Mouse (Mus musculus) limb, embryonic 12.5 days (tissue): ENCODE measurements around the gene Slc19a3. TPM values are rescaled to one million over a fixed set of nuclear protein-coding genes. Genes with fewer than 3 reads are reported as not detected.
A peak's percentile ranks its signal among the peaks of the same experiment; 100 is the strongest.
"Not testable (repeated sequence)": the region's sequence is repeated elsewhere in the genome, so short reads cannot be mapped to it uniquely, and the experiment has no call there.

Experiments used
- ATAC-seq: fragments of 200-750 bp; cut with Nextera tagmentation; 2 replicates; pipeline ENCODE4 v1.8.0; 2017; ENCODE audit warnings: low read depth, moderate TSS enrichment; ENCODE audit not compliant: insufficient number of reproducible peaks, insufficient read depth, low FRiP score, low TSS enrichment
- H3K27ac ChIP-seq: fragments of 300-500 bp; sonication (generic); 2 replicates; pipeline ENCODE4 v1.5.1; 2016; ENCODE audit warnings: mild to moderate bottlenecking, moderate library complexity
- H3K27me3 ChIP-seq: fragments of 300-500 bp; sonication (generic); 2 replicates; pipeline ENCODE4 v1.6.1; 2016; ENCODE audit warnings: mild to moderate bottlenecking, moderate library complexity
- H3K36me3 ChIP-seq: fragments of 300-500 bp; sonication (generic); 2 replicates; pipeline ENCODE4 v1.6.1; 2016; ENCODE audit warnings: mild to moderate bottlenecking, moderate library complexity
- H3K4me1 ChIP-seq: fragments of 300-500 bp; sonication (generic); replicated peaks from 2 replicates; pipeline ENCODE4 v1.6.1; 2016
- H3K4me2 ChIP-seq: fragments of 300-500 bp; sonication (generic); 2 replicates; pipeline ENCODE4 v1.6.1; 2016; ENCODE audit warnings: mild to moderate bottlenecking, moderate library complexity
- H3K4me3 ChIP-seq: fragments of 300-500 bp; sonication (generic); replicated peaks from 2 replicates; pipeline ENCODE4 v1.5.1; 2016; ENCODE audit warnings: mild to moderate bottlenecking
- H3K9ac ChIP-seq: fragments of 300-500 bp; sonication (generic); replicated peaks from 2 replicates; pipeline ENCODE4 v1.6.1; 2016; ENCODE audit warnings: mild to moderate bottlenecking, moderate library complexity
- H3K9me3 ChIP-seq: fragments of 300-500 bp; sonication (generic); 2 replicates; pipeline ENCODE4 v1.6.1; 2016; ENCODE audit warnings: mild to moderate bottlenecking, moderate library complexity
- WGBS: fragments of 180-500 bp; shearing (Covaris S2); methylation state at CpG from one replicate; pipeline ENCODE4 v1.1.7; 2016; 5-methylcytosine and 5-hydroxymethylcytosine counted together
- polyA plus RNA-seq: library from polyadenylated mRNA; unstranded; fragments of >200 nt; fragmentation: Nextera tagmentation; extraction: Ambion mirVana; gene quantifications from 2 replicates; pipeline ENCODE4 v1.2.1, GENCODE M21; 2016

The Slc19a3 gene
- polyA plus RNA-seq, 1 experiment from 2014 or later, result 0.19 TPM

GRCm38 (mm10) chr1:83006218-83007179 lies 31.7 kb downstream of the Slc19a3 start:
- Histone ChIP-seq H3K27ac (no peak overlapping the region), H3K9ac (no peak overlapping the region), H3K27me3 (no peaks in the 10 kb centered on the region), H3K4me3 (no peak overlapping the region), H3K9me3 (no peaks in the 10 kb centered on the region), H3K4me1 (no peaks in the 10 kb centered on the region), H3K36me3 (no peaks in the 10 kb centered on the region), H3K4me2 (no peak overlapping the region)
- 85% methylated on average over 8 of the region's 8 CpGs for WGBS
- no peak for ATAC-seq

GRCm38 (mm10) chr1:83000306-83000705 lies 37.9 kb downstream of the Slc19a3 start, which contains the start of gene Gm47959:
Gene Gm47959 (plus strand): TSS chr1:83000548.
- not testable (repeated sequence) for H3K4me2 ChIP-seq, H3K36me3 ChIP-seq, H3K4me1 ChIP-seq, H3K9ac ChIP-seq, H3K27me3 ChIP-seq, ATAC-seq, H3K4me3 ChIP-seq, H3K9me3 ChIP-seq, H3K27ac ChIP-seq
- WGBS, result 94% methylated on average over 9 of the region's 9 CpGs

DNA sequence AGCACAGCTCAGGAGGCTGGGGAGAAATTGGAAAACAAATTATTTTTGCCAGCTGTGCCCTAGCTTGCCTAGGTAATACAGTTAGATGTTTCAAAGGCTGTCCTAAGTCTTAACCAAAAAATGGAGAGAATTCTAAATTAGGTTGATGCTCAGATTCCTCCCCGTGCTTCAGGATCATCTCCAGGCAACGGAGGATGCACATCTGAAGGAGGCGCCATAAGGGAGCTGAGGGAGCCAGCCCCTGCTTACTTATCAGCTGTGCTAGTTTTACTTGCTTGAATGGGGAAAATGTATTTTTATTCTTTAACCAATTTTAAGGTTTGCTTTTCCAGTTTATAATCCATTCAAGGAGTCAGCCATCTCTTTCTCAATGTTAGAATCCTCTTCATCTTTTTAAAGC lies 44.3 kb downstream of the Slc19a3 start:
- Histone ChIP-seq H3K36me3 (no peaks in the 10 kb centered on the region), H3K9ac (no peak overlapping the region), H3K27ac (no peak overlapping the region), H3K4me2 (no peak overlapping the region), H3K9me3 (no peaks in the 10 kb centered on the region), H3K27me3 (no peaks in the 10 kb centered on the region), H3K4me3 (no peak overlapping the region), H3K4me1 (no peaks in the 10 kb centered on the region)
- no peak for ATAC-seq
- WGBS, result 79% methylated on average over 3 of the region's 3 CpGs

DNA sequence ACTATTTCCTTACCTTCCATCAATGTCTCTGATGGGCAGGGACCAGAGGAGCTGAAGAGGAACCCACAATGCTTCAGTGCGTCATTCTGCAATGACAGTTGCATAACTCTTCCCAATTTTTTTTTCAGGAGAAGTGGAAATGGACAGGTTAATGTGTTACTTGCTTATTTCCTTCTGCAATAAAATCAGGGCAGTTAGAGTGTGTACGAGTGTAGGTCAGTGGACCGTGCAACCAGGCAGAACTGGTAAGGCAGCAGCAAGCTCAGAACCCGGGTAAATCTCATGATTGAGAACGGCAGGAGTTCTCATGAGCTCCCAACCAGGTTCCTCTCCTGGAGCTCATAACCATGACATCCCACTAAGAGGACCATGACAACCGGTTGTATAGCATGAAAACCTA lies 46.2 kb downstream of the Slc19a3 start:
- Histone ChIP-seq H3K4me1 (no peaks in the 10 kb centered on the region), H3K4me2 (no peak overlapping the region), H3K4me3 (no peak overlapping the region), H3K27ac (no peak overlapping the region), H3K36me3 (no peaks in the 10 kb centered on the region), H3K27me3 (no peaks in the 10 kb centered on the region), H3K9ac (no peak overlapping the region), H3K9me3 (no peaks in the 10 kb centered on the region)
- 86% methylated on average over 6 of the region's 6 CpGs for WGBS
- no peak for ATAC-seq

GRCm38 (mm10) chr1:82991596-82991995 lies 46.7 kb downstream of the Slc19a3 start:
- H3K4me1 ChIP-seq, result no peaks in the 10 kb centered on the region
- no peak for ATAC-seq
- H3K9ac ChIP-seq, result no peak overlapping the region
- 83% methylated on average over 3 of the region's 3 CpGs for WGBS
- H3K4me2 ChIP-seq, result no peak overlapping the region
- H3K4me3 ChIP-seq, result no peak overlapping the region
- H3K27me3 ChIP-seq, result no peaks in the 10 kb centered on the region
- no peaks in the 10 kb centered on the region for H3K9me3 ChIP-seq
- no peak overlapping the region for H3K27ac ChIP-seq
- no peaks in the 10 kb centered on the region for H3K36me3 ChIP-seq

GRCm38 (mm10) chr1:82991062-82991461 lies 47.2 kb downstream of the Slc19a3 start:
- no peak overlapping the region for H3K9ac ChIP-seq
- no peak overlapping the region for H3K4me2 ChIP-seq
- no peak overlapping the region for H3K27ac ChIP-seq
- no peaks in the 10 kb centered on the region for H3K36me3 ChIP-seq
- H3K4me1 ChIP-seq, result no peaks in the 10 kb centered on the region
- no peaks in the 10 kb centered on the region for H3K27me3 ChIP-seq
- no peaks in the 10 kb centered on the region for H3K9me3 ChIP-seq
- ATAC-seq, result no peak
- H3K4me3 ChIP-seq, result no peak overlapping the region
- 63% methylated on average over 4 of the region's 4 CpGs for WGBS

DNA sequence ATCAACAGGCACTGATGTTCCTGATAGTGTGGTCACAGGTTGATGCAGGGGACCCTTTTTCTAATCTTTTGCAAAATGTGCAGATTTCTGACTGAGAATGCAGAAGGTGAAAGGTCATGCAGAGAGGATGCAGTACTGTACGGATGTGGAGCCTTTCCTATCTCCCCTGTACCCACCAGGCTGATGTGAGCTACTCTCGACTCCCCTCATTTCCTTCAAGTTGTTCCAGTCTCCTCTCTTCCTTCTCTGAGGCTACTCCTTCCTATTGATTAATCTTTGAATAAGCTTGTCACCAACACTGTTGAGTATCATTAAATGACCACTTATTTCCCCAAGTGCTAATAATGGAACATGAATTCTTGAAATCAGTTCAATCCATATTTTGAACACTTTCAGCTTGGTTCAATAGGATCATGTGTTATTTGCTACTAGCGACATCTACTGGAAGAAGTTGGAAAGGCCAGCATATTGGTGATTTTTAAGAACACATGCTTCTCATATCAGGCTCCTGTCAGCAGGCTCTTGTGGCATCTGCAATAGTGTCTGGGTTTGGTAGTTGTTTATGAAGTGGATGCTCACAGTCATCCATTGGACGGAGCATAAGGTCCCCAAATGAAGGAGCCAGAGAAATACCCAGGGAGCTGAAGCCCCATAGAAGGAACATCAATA lies 50.6 kb downstream of the Slc19a3 start:
- Histone ChIP-seq H3K9me3 (peaks cover 6% of the 10 kb centered on the region), H3K4me3 (no peak overlapping the region), H3K27ac (no peak overlapping the region), H3K4me1 (no peaks in the 10 kb centered on the region), H3K36me3 (no peaks in the 10 kb centered on the region), H3K4me2 (no peak overlapping the region), H3K9ac (no peak overlapping the region), H3K27me3 (no peaks in the 10 kb centered on the region)
- WGBS, result 33% methylated on average over 4 of the region's 4 CpGs
- peak; percentile 20; the same call in 1 of the 2 replicates for ATAC-seq

- H3K27me3 ChIP-seq, result no peaks in the 10 kb centered on the region
- H3K4me3 ChIP-seq, result no peak overlapping the region
- no peak for ATAC-seq
- H3K9ac ChIP-seq, result no peak overlapping the region
- H3K9me3 ChIP-seq, result peaks cover 6% of the 10 kb centered on the region
- no peaks in the 10 kb centered on the region for H3K36me3 ChIP-seq
- no peaks in the 10 kb centered on the region for H3K4me1 ChIP-seq
- no peak overlapping the region for H3K27ac ChIP-seq
- WGBS, result 92% methylated on average over 6 of the region's 6 CpGs
- H3K4me2 ChIP-seq, result no peak overlapping the region
Measured at GRCm38 (mm10) chr1:82986738-82987137, 51.5 kb downstream of the Slc19a3 start.

GRCm38 (mm10) chr1:82977840-82978239 lies 60.4 kb downstream of the Slc19a3 start:
- Histone ChIP-seq H3K4me2 (no peak overlapping the region), H3K27me3 (no peaks in the 10 kb centered on the region), H3K27ac (no peak overlapping the region), H3K9ac (no peak overlapping the region), H3K36me3 (no peaks in the 10 kb centered on the region), H3K4me3 (no peak overlapping the region), H3K4me1 (no peaks in the 10 kb centered on the region), H3K9me3 (no peaks in the 10 kb centered on the region)
- ATAC-seq, result no peak

DNA sequence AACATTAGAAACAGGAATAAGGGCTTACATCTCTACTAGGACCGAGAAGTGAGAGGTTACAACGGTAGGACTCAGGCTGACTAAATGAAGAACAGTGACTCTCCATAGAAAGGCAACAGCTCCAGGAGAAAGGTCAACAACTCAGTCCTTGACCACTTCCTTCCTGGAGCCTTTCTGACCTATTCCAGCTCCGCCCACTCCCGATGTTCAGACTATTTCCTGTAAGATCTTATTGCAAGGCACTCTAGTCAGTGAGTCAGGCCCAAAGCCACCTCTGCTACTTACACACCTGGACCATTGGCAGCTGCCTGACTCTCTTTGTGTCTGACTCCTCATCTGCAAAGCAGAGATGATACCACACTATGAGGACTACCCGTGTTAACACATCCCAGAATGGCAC lies 62.5 kb downstream of the Slc19a3 start:
- H3K27ac ChIP-seq, result no peak overlapping the region

GRCm38 (mm10) chr1:82974342-82974741 lies 63.9 kb downstream of the Slc19a3 start:
- no peak overlapping the region for H3K9ac ChIP-seq
- no peak for ATAC-seq
- no peak overlapping the region for H3K4me2 ChIP-seq
- H3K36me3 ChIP-seq, result no peaks in the 10 kb centered on the region
- H3K4me1 ChIP-seq, result no peaks in the 10 kb centered on the region
- no peak overlapping the region for H3K4me3 ChIP-seq
- WGBS, result 94% methylated on average over 9 of the region's 9 CpGs
- no peaks in the 10 kb centered on the region for H3K27me3 ChIP-seq
- H3K9me3 ChIP-seq, result no peaks in the 10 kb centered on the region
- H3K27ac ChIP-seq, result no peak overlapping the region

More for the DNA sequence above, 62.5 kb downstream of the Slc19a3 start:
- Histone ChIP-seq H3K27me3 (no peaks in the 10 kb centered on the region), H3K4me2 (no peak overlapping the region), H3K9me3 (no peaks in the 10 kb centered on the region), H3K9ac (no peak overlapping the region), H3K4me3 (no peak overlapping the region), H3K36me3 (no peaks in the 10 kb centered on the region), H3K4me1 (no peaks in the 10 kb centered on the region)
- WGBS, result 81% methylated on average over 5 of the region's 5 CpGs
- no peak for ATAC-seq
